ENCODE assay signal across 33 mouse cellular contexts in the genomic region with DNA sequence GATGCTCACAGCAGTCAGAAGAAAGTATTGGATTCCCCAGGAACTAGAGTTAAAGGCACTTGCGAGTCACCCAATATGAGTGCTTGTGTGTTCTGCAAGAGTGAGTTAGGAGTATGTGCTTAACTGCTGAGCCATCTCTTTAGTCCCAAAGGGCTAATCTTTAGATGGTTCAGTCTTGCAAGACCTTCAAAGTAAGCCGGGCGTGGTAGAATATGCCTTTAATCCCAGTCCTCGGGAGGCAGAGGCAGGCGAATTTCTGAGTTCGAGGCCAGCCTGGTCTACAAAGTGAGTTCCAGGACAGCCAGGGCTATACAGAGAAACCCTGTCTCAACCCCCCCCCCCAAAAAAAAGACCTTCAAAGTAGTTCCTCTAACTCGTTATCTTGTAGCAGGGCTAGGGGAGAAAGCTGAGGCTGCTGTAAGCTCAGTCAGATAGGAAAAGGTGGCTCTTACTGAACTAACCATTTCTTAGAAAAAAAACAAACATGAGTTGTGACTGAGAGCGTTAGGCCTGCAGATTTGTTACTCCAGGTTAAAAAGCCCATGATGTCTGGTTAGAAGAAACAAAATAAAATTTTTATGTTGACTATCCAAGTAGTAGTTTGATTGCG. TPM values are rescaled to one million over a fixed set of nuclear protein-coding genes. Genes with fewer than 3 reads are reported as not detected.
"Had no signal": no experiment of that assay in that cellular context is flagged by ENCODE, and none has a peak within 500 bp of the region (broad histone marks: within the 10 kb centered on the region; RNA-seq: fewer than 3 reads in every experiment).

No protein-coding gene starts in this region.

- H3K27me3 ChIP-seq: limb, embryonic 12.5 days; limb, embryonic 13.5 days; limb, embryonic 15.5 days; liver, embryonic 12.5 days; liver, embryonic 13.5 days; liver, embryonic 15.5 days; lung, embryonic 15.5 days; midbrain, embryonic 15.5 days; neural tube, embryonic 12.5 days; neural tube, embryonic 13.5 days had no signal

- H3K36me3 ChIP-seq: limb, embryonic 10.5 days; limb, embryonic 12.5 days; limb, embryonic 13.5 days; limb, embryonic 15.5 days; liver, embryonic 12.5 days; liver, embryonic 13.5 days; liver, embryonic 15.5 days; lung, embryonic 15.5 days; midbrain, embryonic 10.5 days; midbrain, embryonic 12.5 days; midbrain, embryonic 13.5 days; midbrain, embryonic 15.5 days; neural tube, embryonic 12.5 days; neural tube, embryonic 13.5 days had no signal

- H3K9ac ChIP-seq: limb, embryonic 12.5 days; limb, embryonic 13.5 days; limb, embryonic 15.5 days; liver, embryonic 12.5 days; liver, embryonic 13.5 days; liver, embryonic 14.5 days; liver, embryonic 15.5 days; liver, postnatal 0 days; lung, embryonic 14.5 days; lung, embryonic 15.5 days; midbrain, embryonic 12.5 days; midbrain, embryonic 13.5 days; midbrain, embryonic 15.5 days; neural tube, embryonic 12.5 days; neural tube, embryonic 13.5 days had no signal

- H3K4me3 ChIP-seq: limb, embryonic 10.5 days; limb, embryonic 12.5 days; limb, embryonic 13.5 days; limb, embryonic 15.5 days; liver, embryonic 12.5 days; liver, embryonic 13.5 days; liver, embryonic 15.5 days; lung, embryonic 15.5 days; megakaryocyte, embryonic 14.5 days; midbrain, embryonic 10.5 days; midbrain, embryonic 12.5 days; midbrain, embryonic 13.5 days; midbrain, embryonic 15.5 days; myocyte; neural tube, embryonic 12.5 days; neural tube, embryonic 13.5 days had no signal

- H3K9me3 ChIP-seq: limb, embryonic 10.5 days; limb, embryonic 12.5 days; limb, embryonic 13.5 days; limb, embryonic 15.5 days; liver, embryonic 12.5 days; liver, embryonic 13.5 days; liver, embryonic 15.5 days; lung, embryonic 15.5 days; megakaryocyte, embryonic 14.5 days; midbrain, embryonic 10.5 days; midbrain, embryonic 12.5 days; midbrain, embryonic 13.5 days; midbrain, embryonic 15.5 days; neural tube, embryonic 12.5 days; neural tube, embryonic 13.5 days had no signal

- H3K27ac ChIP-seq: limb, embryonic 10.5 days; limb, embryonic 12.5 days; limb, embryonic 13.5 days; limb, embryonic 15.5 days; liver, embryonic 12.5 days; liver, embryonic 14.5 days; liver, embryonic 15.5 days; lung, embryonic 15.5 days; midbrain, embryonic 10.5 days; midbrain, embryonic 12.5 days; midbrain, embryonic 13.5 days; midbrain, embryonic 15.5 days; neural tube, embryonic 12.5 days; neural tube, embryonic 13.5 days had no signal

- DNase-seq: left cerebral cortex, postnatal 4 days; liver; liver, embryonic 13.5 days; liver, postnatal 0 days; lung, adult 18-20 months; lung, adult 2 months; lung, embryonic 14.5 days; lung, postnatal 10 days; lung, postnatal 14 days; lung, postnatal 36 days; lung, postnatal 4 days; midbrain, embryonic 14.5 days had no signal

- H3K4me2 ChIP-seq: limb, embryonic 12.5 days; limb, embryonic 13.5 days; limb, embryonic 15.5 days; lung, embryonic 14.5 days; midbrain, embryonic 12.5 days; midbrain, embryonic 13.5 days; midbrain, embryonic 15.5 days; neural tube, embryonic 12.5 days; neural tube, embryonic 13.5 days had no signal

- ATAC-seq: liver, embryonic 12.5 days; liver, postnatal 0 days; midbrain, embryonic 13.5 days; midbrain, embryonic 15.5 days; midbrain, embryonic 16.5 days had no signal

RNA-seq across cellular contexts. Expression of a gene that starts 19.4 kb away (rescaled TPM):
- total RNA-seq: megakaryocyte-erythroid progenitor cell, adult 5-6 weeks had no signal

RNA-seq across cellular contexts. Expression of a gene that starts 41.8 kb away (rescaled TPM):
- total RNA-seq: megakaryocyte progenitor cell, adult 5-6 weeks; megakaryocyte-erythroid progenitor cell, adult 5-6 weeks; monocyte, adult 5-6 weeks had no signal
- polyA plus RNA-seq: macrophage had no signal
